Mouse (Mus musculus) lung, embryonic 15.5 days (tissue): ENCODE results near the gene Tmem211. TPM values are rescaled to one million over a fixed set of nuclear protein-coding genes. Genes with fewer than 3 reads are reported as not detected.
A peak's percentile ranks its signal among the peaks of the same experiment; 100 is the strongest.

Experiments used
- ATAC-seq: fragments of 200-750 bp; cut with Nextera tagmentation; 2 replicates; pipeline ENCODE4 v1.8.0; 2017; ENCODE audit warnings: moderate number of reproducible peaks, borderline replicate concordance; ENCODE audit not compliant: low FRiP score, low TSS enrichment; ENCODE audit errors: extremely low read depth
- H3K27ac ChIP-seq: fragments of 300-500 bp; sonication (generic); 2 replicates; pipeline ENCODE4 v1.5.1; 2015; ENCODE audit warnings: moderate library complexity, mild to moderate bottlenecking, inconsistent platforms
- H3K27me3 ChIP-seq: fragments of 300-500 bp; sonication (generic); 2 replicates; pipeline ENCODE4 v1.6.1; 2015; ENCODE audit warnings: inconsistent platforms
- H3K36me3 ChIP-seq: fragments of 300-500 bp; sonication (generic); 2 replicates; pipeline ENCODE4 v1.6.1; 2015; ENCODE audit warnings: inconsistent platforms
- H3K4me1 ChIP-seq: fragments of 300-500 bp; sonication (generic); 2 replicates; pipeline ENCODE4 v1.6.1; 2015; ENCODE audit warnings: inconsistent platforms
- H3K4me2 ChIP-seq: fragments of 300-500 bp; sonication (generic); 2 replicates; pipeline ENCODE4 v1.6.1; 2015; ENCODE audit warnings: inconsistent platforms, mild to moderate bottlenecking, moderate library complexity
- H3K4me3 ChIP-seq: fragments of 300-500 bp; sonication (generic); 2 replicates; pipeline ENCODE4 v1.5.1; 2015; ENCODE audit warnings: mild to moderate bottlenecking, inconsistent platforms
- H3K9ac ChIP-seq: fragments of 300-500 bp; sonication (generic); 2 replicates; pipeline ENCODE4 v1.6.1; 2015; ENCODE audit warnings: inconsistent platforms
- H3K9me3 ChIP-seq: fragments of 300-500 bp; sonication (generic); 2 replicates; pipeline ENCODE4 v1.6.1; 2016; ENCODE audit warnings: inconsistent platforms
- WGBS: fragments of 180-500 bp; shearing (Covaris S2); methylation state at CpG from one replicate; pipeline ENCODE4 v1.1.7; 2015; 5-methylcytosine and 5-hydroxymethylcytosine counted together
- polyA plus RNA-seq: library from polyadenylated mRNA; unstranded; fragments of >200 nt; fragmentation: Nextera tagmentation; extraction: Ambion mirVana; gene quantifications from 2 replicates; pipeline ENCODE4 v1.2.1, GENCODE M21; 2015

Gene Tmem211
- polyA plus RNA-seq, 1 experiment from 2014 or later = not detected

DNA sequence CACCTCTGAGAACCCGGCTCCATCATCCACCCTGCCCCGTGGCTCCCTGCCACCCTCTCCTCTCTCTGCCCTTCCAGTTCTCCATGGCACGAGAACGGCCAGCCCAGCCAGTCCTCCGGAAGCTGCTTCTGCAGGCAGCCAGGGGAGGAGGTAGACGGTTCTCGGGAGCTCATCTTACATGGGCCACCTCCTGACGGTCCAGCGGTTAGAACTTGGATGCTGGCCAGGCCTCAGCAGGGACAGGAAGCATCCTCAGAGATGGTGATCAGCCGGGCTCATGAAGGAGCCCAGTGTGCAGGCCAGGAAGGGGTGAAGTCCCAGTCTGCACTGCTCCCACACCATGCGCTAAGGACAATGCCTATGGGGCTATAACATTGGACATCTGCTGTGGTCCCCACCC lies 12.3 kb upstream of the Tmem211 start:
- no peaks in the 10 kb centered on the region for H3K36me3 ChIP-seq
- ATAC-seq = no peak
- H3K27me3 ChIP-seq = no peaks in the 10 kb centered on the region
- no peak overlapping the region for H3K4me2 ChIP-seq
- 37% methylated on average over 11 of the region's 11 CpGs for WGBS
- no peak overlapping the region for H3K4me3 ChIP-seq
- H3K9ac ChIP-seq = no peak overlapping the region
- H3K4me1 ChIP-seq = peaks cover 30% of the 10 kb centered on the region
- H3K9me3 ChIP-seq = no peaks in the 10 kb centered on the region
- no peak overlapping the region; the same call in 1 of the 2 replicates for H3K27ac ChIP-seq

DNA sequence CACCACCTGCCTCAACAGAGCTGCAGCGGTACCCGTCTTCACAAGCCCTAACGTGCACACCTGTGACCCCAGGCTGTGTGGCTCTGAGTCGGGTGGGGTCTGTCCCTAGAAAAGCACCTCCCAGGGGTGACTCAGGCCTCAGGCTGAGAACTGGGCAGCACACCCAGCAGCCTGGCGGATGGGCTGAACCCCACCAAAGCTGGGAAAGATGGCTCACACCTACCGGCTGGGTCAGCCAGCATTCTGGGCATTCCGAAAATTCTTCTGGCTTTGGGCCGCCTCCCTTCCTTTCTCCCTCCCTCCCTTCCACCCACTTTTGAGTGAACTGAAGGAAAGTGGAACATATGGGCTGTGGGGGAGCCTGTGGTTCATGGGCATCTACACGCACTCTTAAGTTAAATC lies 11.1 kb upstream of the Tmem211 start:
- no peak overlapping the region for H3K4me3 ChIP-seq
- peaks cover 7% of the 10 kb centered on the region; the same call in 1 of the 2 replicates for H3K27me3 ChIP-seq
- no peak overlapping the region for H3K27ac ChIP-seq
- no peak overlapping the region for H3K9ac ChIP-seq
- peaks cover 30% of the 10 kb centered on the region for H3K4me1 ChIP-seq
- 67% methylated on average over 9 of the region's 9 CpGs for WGBS
- H3K36me3 ChIP-seq = no peaks in the 10 kb centered on the region
- no peak for ATAC-seq
- no peaks in the 10 kb centered on the region for H3K9me3 ChIP-seq
- no peak overlapping the region for H3K4me2 ChIP-seq

DNA sequence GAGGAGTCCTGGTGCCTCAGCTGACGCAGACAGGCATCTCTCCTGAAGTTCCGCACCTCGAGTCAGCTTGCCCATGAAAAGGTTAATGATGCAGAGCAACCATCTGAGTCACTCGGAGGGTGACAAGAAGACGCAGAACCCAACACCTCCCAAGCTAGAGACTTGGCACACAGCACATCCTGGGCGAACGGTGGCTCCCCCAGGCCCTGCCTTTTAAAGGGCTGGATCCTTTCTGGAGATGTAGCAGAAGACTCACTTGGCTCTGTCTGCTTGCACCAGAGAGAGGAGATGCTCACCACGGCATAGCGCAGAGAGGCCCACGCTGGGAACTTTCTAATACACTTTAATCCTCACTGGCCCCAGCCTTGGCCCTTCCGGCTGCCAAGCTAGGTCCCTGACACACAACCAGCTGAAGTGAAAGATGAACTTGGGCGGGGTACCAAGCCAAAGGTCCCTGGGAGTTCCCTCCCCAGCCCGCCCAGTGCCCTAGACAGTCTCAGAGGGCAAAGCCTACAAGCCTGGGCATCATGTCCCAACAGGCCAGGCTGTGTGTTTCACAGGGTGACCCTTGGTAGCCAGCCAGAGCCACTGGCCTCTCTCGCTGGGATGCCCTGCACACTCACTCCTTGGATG lies 10.3 kb upstream of the Tmem211 start:
- no peak for ATAC-seq
- Histone ChIP-seq H3K9ac (no peak overlapping the region), H3K36me3 (no peaks in the 10 kb centered on the region), H3K27ac (no peak overlapping the region), H3K4me1 (peaks cover 28% of the 10 kb centered on the region; the same call in 1 of the 2 replicates), H3K9me3 (no peaks in the 10 kb centered on the region), H3K4me2 (no peak overlapping the region), H3K4me3 (no peak overlapping the region), H3K27me3 (peaks cover 11% of the 10 kb centered on the region; the same call in 1 of the 2 replicates)
- 63% methylated on average over 14 of the region's 14 CpGs for WGBS

DNA sequence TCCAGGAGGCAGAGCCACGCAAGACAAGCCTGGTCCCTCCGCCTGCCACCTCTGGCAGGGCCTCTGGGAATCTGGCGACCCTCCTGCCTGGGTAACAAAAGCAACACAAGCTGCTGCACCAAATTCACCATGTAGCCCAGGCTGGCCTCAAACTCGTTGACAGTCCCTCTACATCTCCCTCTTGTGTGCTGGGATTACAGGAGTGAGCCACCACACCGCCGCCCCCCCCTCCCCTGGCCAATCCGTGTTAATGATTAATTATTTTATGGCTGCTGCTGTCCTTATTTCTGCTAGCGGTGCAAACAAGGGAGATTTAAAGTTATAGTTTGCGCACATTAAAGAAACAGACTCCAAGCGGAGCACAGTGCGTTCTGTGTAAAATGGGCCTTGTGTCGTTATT lies 9.6 kb upstream of the Tmem211 start:
- Histone ChIP-seq H3K36me3 (no peaks in the 10 kb centered on the region), H3K27me3 (peaks cover 11% of the 10 kb centered on the region; the same call in 1 of the 2 replicates), H3K4me1 (peaks cover 28% of the 10 kb centered on the region; the same call in 1 of the 2 replicates), H3K4me3 (no peak overlapping the region), H3K27ac (no peak overlapping the region), H3K9ac (no peak overlapping the region), H3K4me2 (no peak overlapping the region), H3K9me3 (no peaks in the 10 kb centered on the region)
- ATAC-seq = no peak
- WGBS = 64% methylated on average over 12 of the region's 12 CpGs

DNA sequence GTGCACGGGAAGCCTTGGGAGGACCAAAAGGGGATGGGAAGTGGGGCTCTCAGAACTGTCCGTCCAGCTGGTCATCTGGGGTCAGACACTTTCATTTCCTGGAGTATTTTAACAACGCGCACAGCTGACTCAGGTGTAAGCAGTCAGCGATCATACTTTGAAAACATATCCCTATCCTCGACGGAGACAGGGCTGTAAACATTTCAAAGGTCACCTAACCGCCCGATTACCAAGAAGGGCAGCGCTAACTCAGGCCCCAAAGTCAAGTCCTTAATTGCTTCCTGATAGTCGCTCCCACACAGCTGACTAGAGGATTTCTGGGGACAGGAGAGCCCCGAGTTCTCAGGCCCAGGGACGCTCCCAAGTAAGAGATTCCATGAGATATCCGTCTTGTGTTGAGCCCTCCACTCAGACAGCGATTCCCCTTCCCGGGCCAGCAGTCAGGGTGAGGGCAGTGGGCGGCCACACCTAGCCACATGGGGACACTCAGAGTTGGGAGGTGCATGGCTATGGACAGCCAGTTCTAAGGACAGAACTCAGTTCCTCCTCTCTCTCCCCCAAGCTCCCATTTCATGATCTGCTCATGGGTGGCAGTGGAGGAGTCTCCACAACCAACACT lies 8.0 kb upstream of the Tmem211 start:
- peaks cover 11% of the 10 kb centered on the region; the same call in 1 of the 2 replicates for H3K27me3 ChIP-seq
- no peaks in the 10 kb centered on the region for H3K36me3 ChIP-seq
- no peak overlapping the region for H3K27ac ChIP-seq
- no peaks in the 10 kb centered on the region for H3K9me3 ChIP-seq
- no peak overlapping the region for H3K4me3 ChIP-seq
- H3K4me2 ChIP-seq = 0 out of 2 replicates have a peak overlapping the region, but pooled peaks have one; percentile 95
- ATAC-seq = no peak
- 39% methylated on average over 17 of the region's 17 CpGs for WGBS
- H3K9ac ChIP-seq = no peak overlapping the region
- H3K4me1 ChIP-seq = peaks cover 26% of the 10 kb centered on the region; the same call in 1 of the 2 replicates

DNA sequence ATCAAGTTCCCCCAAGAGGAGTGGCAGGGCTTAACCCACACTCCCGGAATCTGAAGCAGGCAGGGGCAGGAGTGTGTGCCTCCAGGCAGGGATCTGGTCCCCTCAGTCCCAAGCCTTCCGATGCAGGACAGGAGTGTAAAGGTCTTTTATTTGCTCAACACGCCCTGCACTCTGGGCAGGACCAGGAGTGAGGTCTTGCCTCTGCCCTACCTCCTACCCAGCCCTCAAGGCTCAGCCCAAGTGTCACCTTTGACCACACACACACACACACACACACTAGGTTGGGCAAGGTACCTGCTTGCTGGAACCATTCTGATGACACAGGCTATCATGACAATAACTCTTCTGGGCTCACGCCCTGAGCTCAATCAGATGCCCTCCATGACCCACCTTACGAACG lies 7.3 kb upstream of the Tmem211 start:
- Histone ChIP-seq H3K27me3 (peaks cover 11% of the 10 kb centered on the region; the same call in 1 of the 2 replicates), H3K9ac (no peak overlapping the region), H3K27ac (no peak overlapping the region), H3K36me3 (no peaks in the 10 kb centered on the region), H3K4me3 (no peak overlapping the region), H3K4me1 (peaks cover 22% of the 10 kb centered on the region; the same call in 1 of the 2 replicates), H3K9me3 (no peaks in the 10 kb centered on the region), H3K4me2 (peak overlapping the region; percentile 95)
- 56% methylated on average over 6 of the region's 6 CpGs for WGBS
- ATAC-seq = no peak

DNA sequence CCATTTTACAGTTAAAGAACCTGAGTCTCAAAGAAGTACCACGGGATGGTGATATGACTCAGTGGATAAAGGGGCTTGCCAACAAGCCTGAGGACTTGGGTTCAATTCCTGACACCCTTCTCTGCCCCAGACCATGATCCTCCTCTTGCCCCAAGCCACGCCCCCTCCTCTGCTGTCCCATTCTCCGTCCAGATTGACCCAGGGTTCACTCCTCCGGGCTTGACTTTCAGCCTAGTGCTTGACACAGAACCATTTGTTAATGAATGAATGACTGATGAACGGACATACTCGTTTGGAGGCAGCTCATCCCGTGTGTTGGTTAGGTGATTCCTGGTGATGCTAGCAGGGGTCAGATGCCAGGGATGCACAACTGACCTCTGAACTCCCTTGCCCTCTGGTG lies 6.8 kb upstream of the Tmem211 start:
- peaks cover 22% of the 10 kb centered on the region; the same call in 1 of the 2 replicates for H3K4me1 ChIP-seq

DNA sequence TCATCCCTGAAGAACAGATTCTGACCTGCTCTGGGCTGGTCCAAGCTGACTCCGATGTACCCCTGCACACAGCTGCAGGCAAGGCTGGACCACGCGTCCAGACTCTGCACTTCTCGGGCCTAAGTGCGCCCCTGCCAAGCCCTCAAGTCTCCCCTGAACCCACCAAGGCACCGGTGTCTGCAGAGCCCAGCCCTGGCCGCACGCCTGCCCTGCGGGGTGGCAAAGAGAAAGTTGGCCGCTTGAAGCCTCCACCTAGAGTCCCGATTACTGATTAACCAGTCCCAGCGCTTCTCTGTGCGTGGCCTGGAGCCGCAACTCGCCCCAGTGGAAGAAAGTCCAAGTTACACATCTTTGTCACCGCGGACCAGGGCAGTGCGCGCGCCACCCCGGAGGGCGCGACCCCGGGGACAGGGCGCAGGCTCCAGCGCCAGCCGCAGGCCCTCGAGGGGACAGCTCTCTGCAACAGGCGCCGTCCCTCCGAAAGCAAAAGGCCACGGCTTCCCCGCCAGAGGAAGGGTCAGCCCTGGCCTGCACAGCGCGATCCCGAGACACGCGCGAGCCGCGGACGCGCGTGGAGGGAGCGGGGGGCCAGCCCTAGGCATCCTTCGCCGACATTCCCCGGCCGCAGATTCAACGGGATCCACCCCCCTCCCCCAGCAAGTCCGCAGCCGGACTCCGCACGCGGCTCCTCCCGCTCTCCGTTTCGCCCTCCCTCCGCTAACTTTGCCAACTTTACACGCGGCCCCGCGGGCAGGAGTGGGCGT lies 6.1 kb upstream of the Tmem211 start:
- WGBS = 3% methylated on average over 55 of the region's 64 CpGs
- peak; percentile 27; the same call in 1 of the 2 replicates for ATAC-seq
- peak overlapping the region; percentile 95 for H3K4me2 ChIP-seq
- H3K9ac ChIP-seq = peak overlapping the region; percentile 64
- H3K4me1 ChIP-seq = peaks cover 27% of the 10 kb centered on the region; the same call in 1 of the 2 replicates
- peak overlapping the region; percentile 67 for H3K27ac ChIP-seq
- peak overlapping the region; percentile 78 for H3K4me3 ChIP-seq
- H3K36me3 ChIP-seq = no peaks in the 10 kb centered on the region
- no peaks in the 10 kb centered on the region for H3K9me3 ChIP-seq
- peaks cover 11% of the 10 kb centered on the region; the same call in 1 of the 2 replicates for H3K27me3 ChIP-seq

More for the DNA sequence above, 6.8 kb upstream of the Tmem211 start:
- H3K9ac ChIP-seq = no peak overlapping the region; the same call in 1 of the 2 replicates
- H3K27ac ChIP-seq = no peak overlapping the region
- H3K4me2 ChIP-seq = peak overlapping the region; percentile 95
- H3K9me3 ChIP-seq = no peaks in the 10 kb centered on the region
- 52% methylated on average over 7 of the region's 7 CpGs for WGBS
- peak overlapping the region; percentile 78; the same call in 1 of the 2 replicates for H3K4me3 ChIP-seq
- no peaks in the 10 kb centered on the region for H3K36me3 ChIP-seq
- ATAC-seq = no peak
- peaks cover 11% of the 10 kb centered on the region; the same call in 1 of the 2 replicates for H3K27me3 ChIP-seq

DNA sequence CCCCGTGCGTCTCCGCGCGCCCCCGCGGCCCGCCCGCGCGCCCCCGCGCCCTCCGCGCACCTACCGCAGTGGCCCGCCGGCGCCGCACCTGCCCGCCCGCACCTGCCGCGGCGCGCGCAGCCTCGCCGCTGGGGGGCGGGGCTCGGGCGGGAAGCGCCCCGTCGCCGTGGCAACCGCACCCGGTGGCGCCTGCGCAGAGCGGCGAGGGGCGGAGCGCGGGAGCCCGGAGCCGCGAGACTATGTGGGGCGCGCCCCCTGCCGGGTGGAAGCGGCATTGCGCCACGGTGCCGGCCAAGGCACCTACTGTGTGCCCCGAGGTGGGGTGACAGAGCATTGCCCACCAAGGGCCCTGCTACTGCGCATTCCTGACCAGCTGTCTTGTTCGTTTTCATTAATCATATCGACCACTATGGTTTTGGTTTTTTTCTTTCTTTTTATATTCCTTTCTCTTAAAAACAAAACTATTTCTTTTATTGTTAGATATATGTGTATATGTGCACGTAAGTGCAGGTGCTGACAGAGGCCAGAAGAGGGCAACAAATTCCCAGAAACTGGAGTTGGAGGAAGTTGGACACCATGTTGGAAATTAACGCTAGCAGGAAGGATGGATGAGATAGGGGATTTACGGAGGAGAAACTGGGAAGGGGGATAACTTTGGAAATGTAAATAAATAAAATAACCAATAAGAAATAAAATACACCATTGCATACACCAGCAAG lies 5.4 kb upstream of the Tmem211 start, which contains the start of gene 2900026A02Rik:
Gene 2900026A02Rik, minus strand, starts transcription at position 90 of the 719 bp plus-strand sequence.
- Histone ChIP-seq H3K36me3 (no peaks in the 10 kb centered on the region), H3K27ac (peak within 1 kb of the TSS; percentile 67), H3K27me3 (peaks cover 11% of the 10 kb centered on the region; the same call in 1 of the 2 replicates), H3K4me3 (peak within 1 kb of the TSS; percentile 78), H3K9ac (peak within 1 kb of the TSS; percentile 64), H3K4me2 (peak within 1 kb of the TSS; percentile 95), H3K4me1 (peaks cover 29% of the 10 kb centered on the region), H3K9me3 (no peaks in the 10 kb centered on the region)
- whole genome bisulfite sequencing = 21% methylated on average over 23 of the region's 62 CpGs
- peak; percentile 45; the same call in 1 of the 2 replicates for ATAC-seq

DNA sequence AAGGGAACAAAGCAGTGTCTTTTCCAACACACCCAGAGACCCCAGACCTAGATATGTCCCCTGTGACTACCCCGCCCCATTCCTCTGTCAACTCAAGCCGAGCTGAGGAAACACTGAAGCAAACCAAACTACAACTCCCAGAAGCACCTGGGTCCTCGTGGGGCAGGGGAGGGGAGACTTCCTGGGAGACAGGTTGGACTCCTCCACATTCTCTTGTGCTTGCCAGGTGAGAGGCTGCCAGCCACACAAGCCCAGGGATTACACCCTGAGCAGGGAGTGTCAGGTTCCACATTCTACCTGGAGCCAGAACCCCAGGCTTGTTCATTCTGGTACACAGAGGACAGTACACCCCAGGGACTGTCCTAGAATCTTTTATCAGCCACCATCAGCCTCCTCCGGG lies 2.8 kb upstream of the Tmem211 start:
- H3K27ac ChIP-seq = peak overlapping the region; percentile 53; the same call in 1 of the 2 replicates
- H3K36me3 ChIP-seq = no peaks in the 10 kb centered on the region
- H3K9me3 ChIP-seq = no peaks in the 10 kb centered on the region
- H3K9ac ChIP-seq = no peak overlapping the region
- no peak overlapping the region for H3K4me3 ChIP-seq
- no peak for ATAC-seq
- H3K27me3 ChIP-seq = peaks cover 11% of the 10 kb centered on the region; the same call in 1 of the 2 replicates
- no peak overlapping the region for H3K4me2 ChIP-seq
- WGBS = 34% methylated on average over 4 of the region's 4 CpGs
- H3K4me1 ChIP-seq = peaks cover 34% of the 10 kb centered on the region

DNA sequence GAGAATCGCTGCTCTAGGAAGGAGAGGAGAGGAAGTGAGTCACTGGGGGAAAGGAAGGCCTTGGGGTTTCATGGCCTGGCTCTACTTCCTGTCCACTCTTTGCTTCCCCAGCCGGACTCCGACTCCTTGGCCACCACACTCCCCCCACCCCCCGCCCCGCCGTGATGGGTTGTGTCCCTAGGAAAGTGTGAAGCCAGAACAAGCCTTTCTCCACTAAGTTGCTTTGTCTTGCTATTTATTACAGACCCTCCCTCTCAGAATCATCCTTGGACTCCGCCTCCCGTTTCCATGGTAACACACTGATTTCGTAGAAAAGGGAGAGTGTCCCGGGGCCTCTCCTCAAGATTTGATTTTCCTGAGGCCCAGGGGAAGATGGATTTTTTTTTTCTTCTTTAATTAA lies 1.4 kb upstream of the Tmem211 start:
- no peaks in the 10 kb centered on the region for H3K9me3 ChIP-seq
- H3K27me3 ChIP-seq = peaks cover 7% of the 10 kb centered on the region; the same call in 1 of the 2 replicates
- no peak for ATAC-seq
- H3K4me1 ChIP-seq = peaks cover 23% of the 10 kb centered on the region
- no peak overlapping the region for H3K27ac ChIP-seq
- no peaks in the 10 kb centered on the region for H3K36me3 ChIP-seq
- WGBS = 19% methylated on average over 10 of the region's 10 CpGs
- H3K9ac ChIP-seq = no peak overlapping the region
- peak overlapping the region; percentile 52; the same call in 1 of the 2 replicates for H3K4me2 ChIP-seq
- no peak overlapping the region for H3K4me3 ChIP-seq
